Mouse (Mus musculus): Measurements from ENCODE around the gene Itih5. TPM values are rescaled to one million over a fixed set of nuclear protein-coding genes. Genes with fewer than 3 reads are reported as not detected.
A peak's percentile ranks its signal among the peaks of the same experiment; 100 is the strongest.

Itih5 gene
- 2.0 and 2.7 TPM in 2 replicates for polyA plus RNA-seq (2012; rRNA removed)

DNA sequence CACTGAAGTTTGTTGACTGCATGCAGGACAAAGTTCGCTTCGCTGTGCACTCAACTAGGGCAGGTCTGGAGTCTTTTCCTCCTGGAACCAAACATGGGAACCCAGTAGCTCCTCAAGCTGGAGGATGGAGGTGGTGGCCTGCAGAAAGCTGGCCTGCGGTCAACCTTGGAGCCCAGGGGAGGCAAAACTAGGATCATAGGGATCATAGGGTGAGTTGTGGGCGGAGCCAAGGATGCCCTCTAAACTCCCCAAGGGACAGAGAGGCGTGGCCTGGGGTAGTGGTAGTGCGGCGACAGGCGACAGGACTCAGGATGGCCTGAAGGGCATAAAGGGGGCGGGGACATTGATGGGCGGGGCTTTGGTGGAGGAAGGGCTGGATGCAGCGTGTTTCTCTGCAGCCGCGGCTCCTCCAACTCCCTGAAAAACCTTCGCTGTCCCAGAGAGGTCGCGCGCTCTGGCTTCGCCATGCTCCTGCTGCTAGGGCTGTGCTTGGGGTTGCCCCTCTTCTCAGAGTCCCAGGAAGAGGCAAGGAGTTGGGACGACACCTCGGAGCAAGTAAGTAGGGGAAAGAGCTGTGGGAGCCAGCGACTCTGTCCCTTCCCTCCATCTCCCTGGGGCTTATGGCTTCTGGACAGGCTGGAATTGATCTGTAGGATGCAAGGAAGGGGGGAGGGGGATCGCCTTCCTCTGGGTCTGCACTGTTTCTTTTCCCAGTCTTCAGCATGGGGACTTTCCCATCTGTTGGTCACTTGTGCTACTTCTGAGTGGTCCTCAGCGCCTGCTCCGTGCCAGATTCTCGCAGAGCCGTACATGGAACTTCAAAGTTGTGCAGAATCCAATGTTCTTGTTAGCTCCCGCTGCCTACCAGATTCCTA is at the start of gene Itih5:
Itih5 (plus strand) TSS at position 371 of the 875 bp plus-strand sequence.
- Histone ChIP-seq H3K27ac (ENCODE audit: control insufficient read depth, insufficient read depth, low read depth, low read length) (no peak within 1 kb of the TSS), H3K4me3 (ENCODE audit: control insufficient read depth, low read depth, low read length) (peak within 1 kb of the TSS; percentile 84), H3K27me3 (ENCODE audit: control insufficient read depth, insufficient read depth, low read length) (no peaks in the 10 kb centered on the region), H3K36me3 (ENCODE audit: control insufficient read depth, insufficient read depth, low read length) (no peaks in the 10 kb centered on the region), H3K4me1 (ENCODE audit: control insufficient read depth, insufficient read depth, low read length) (peaks cover 12% of the 10 kb centered on the region)
- no peak for TF ChIP-seq CTCF (IDR thresholded peaks at IDR 0.05; ENCODE audit: control insufficient read depth, insufficient read depth, insufficient replicate concordance, low read depth, low read length)
- TF ChIP-seq POLR2A (IDR thresholded peaks at IDR 0.05; ENCODE audit: control insufficient read depth, low read depth, low read length): no peak

DNA sequence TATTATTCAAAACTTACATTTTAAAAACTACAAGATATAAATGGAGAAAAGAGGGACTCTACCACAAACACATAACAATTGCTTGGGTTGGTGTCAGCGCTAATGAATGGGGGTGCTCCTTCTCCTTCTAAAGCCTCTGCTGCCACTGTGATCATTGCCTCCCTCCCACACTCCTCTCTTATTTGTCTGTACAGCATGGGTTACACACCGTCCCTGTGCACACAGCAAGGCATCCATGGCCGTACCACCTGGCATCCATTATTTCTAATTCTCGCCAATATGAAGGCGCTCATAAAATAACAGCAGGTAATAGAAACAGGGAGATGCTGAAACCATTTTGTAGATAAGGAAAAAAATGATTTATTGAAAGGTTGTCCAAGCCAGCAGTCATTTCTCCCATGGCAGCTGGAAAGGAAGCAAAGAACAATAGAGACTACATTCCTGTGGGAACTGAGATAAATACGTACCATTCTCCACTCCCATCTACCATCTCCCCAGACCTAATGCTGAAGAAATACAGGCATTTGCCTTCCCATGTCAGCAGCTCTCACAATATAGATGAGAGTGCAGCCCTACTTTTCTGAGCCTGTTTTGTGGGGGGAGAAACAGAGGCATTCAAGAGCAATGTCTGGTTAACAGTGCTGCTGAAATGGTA is 44.7 kb upstream of the Itih5 start:
- H3K4me1 ChIP-seq (ENCODE audit: control insufficient read depth, insufficient read depth, low read length): no peaks in the 10 kb centered on the region; the same call in 1 of the 2 replicates
- no peak for TF ChIP-seq CTCF (IDR thresholded peaks at IDR 0.05; ENCODE audit: control insufficient read depth, insufficient read depth, insufficient replicate concordance, low read depth, low read length)
- no peak for TF ChIP-seq POLR2A (IDR thresholded peaks at IDR 0.05; ENCODE audit: control insufficient read depth, low read depth, low read length)
- H3K4me3 ChIP-seq (ENCODE audit: control insufficient read depth, low read depth, low read length): no peak overlapping the region
- H3K27ac ChIP-seq (ENCODE audit: control insufficient read depth, insufficient read depth, low read depth, low read length): no peak overlapping the region
- H3K36me3 ChIP-seq (ENCODE audit: control insufficient read depth, insufficient read depth, low read length): no peaks in the 10 kb centered on the region
- no peaks in the 10 kb centered on the region for H3K27me3 ChIP-seq (ENCODE audit: control insufficient read depth, insufficient read depth, low read length)

DNA sequence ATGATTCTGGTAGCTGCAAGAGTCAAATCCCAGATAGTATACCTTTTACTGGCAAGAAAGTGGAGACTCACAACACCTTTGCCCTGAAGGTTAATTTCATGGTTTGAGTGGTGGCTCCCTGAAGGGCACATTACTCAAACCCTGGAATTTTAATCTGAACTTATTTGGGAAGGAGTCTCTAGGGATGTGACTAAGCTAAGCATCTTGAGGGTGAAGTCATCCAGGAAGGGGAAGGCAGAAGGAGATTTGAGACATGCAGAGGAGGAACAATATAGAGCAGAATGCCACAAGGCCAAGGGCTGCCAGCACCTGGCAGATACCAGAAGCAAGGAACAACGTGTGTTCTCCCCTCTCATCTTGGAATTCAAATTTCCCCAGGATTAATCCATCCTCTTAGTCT is 34.6 kb upstream of the Itih5 start:
- TF ChIP-seq CTCF (IDR thresholded peaks at IDR 0.05; ENCODE audit: control insufficient read depth, insufficient read depth, insufficient replicate concordance, low read depth, low read length) (no peak), POLR2A (IDR thresholded peaks at IDR 0.05; ENCODE audit: control insufficient read depth, low read depth, low read length) (no peak)
- Histone ChIP-seq H3K36me3 (ENCODE audit: control insufficient read depth, insufficient read depth, low read length) (no peaks in the 10 kb centered on the region), H3K4me3 (ENCODE audit: control insufficient read depth, low read depth, low read length) (no peak overlapping the region), H3K27me3 (ENCODE audit: control insufficient read depth, insufficient read depth, low read length) (no peaks in the 10 kb centered on the region), H3K27ac (ENCODE audit: control insufficient read depth, insufficient read depth, low read depth, low read length) (no peak overlapping the region), H3K4me1 (ENCODE audit: control insufficient read depth, insufficient read depth, low read length) (no peaks in the 10 kb centered on the region)

DNA sequence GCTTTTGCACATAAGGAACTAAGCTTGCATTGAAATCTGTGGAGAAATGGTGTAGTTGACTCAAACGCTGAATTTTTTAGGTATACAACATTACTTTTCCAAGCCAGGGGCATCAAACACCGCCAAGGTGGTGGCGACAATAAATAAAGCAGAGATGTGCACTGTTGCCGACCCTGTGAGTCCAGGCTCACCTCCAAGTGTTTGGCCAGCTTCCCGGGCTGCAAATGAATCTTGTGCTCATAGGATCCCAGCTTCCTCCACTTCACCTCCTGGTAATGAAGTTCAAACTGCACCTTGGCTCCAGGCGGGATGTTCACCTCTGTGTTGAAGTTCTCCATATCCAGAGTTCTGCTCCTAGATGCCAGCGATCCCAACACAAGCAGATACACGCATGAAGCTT is 34.1 kb upstream of the Itih5 start:
- Histone ChIP-seq H3K36me3 (ENCODE audit: control insufficient read depth, insufficient read depth, low read length) (no peaks in the 10 kb centered on the region), H3K27ac (ENCODE audit: control insufficient read depth, insufficient read depth, low read depth, low read length) (no peak overlapping the region), H3K27me3 (ENCODE audit: control insufficient read depth, insufficient read depth, low read length) (no peaks in the 10 kb centered on the region), H3K4me1 (ENCODE audit: control insufficient read depth, insufficient read depth, low read length) (no peaks in the 10 kb centered on the region), H3K4me3 (ENCODE audit: control insufficient read depth, low read depth, low read length) (no peak overlapping the region)
- TF ChIP-seq CTCF (IDR thresholded peaks at IDR 0.05; ENCODE audit: control insufficient read depth, insufficient read depth, insufficient replicate concordance, low read depth, low read length): no peak
- no peak for TF ChIP-seq POLR2A (IDR thresholded peaks at IDR 0.05; ENCODE audit: control insufficient read depth, low read depth, low read length)

DNA sequence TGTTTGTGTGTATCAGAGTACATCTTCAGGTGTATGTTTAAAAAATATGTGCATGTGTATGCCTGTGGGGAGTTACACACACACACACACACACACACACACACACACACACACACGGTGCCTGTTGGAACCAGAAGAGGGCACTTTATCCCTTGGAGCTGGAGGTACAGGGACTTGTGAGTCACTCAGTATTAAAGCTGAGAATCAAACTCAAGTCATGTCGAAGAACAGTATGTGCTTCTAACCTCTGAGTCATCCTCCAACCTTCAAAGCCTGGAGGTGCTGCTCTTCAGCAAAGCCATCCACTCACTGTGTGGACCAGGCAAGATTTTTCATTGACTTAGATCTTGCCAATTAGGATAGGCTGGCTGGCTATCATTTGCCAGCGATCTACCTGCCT is 31.5 kb upstream of the Itih5 start:
- no peaks in the 10 kb centered on the region for H3K36me3 ChIP-seq (ENCODE audit: control insufficient read depth, insufficient read depth, low read length)
- H3K27me3 ChIP-seq (ENCODE audit: control insufficient read depth, insufficient read depth, low read length): no peaks in the 10 kb centered on the region
- no peak for TF ChIP-seq CTCF (IDR thresholded peaks at IDR 0.05; ENCODE audit: control insufficient read depth, insufficient read depth, insufficient replicate concordance, low read depth, low read length)
- no peak for TF ChIP-seq POLR2A (IDR thresholded peaks at IDR 0.05; ENCODE audit: control insufficient read depth, low read depth, low read length)
- H3K4me1 ChIP-seq (ENCODE audit: control insufficient read depth, insufficient read depth, low read length): no peaks in the 10 kb centered on the region
- no peak overlapping the region for H3K27ac ChIP-seq (ENCODE audit: control insufficient read depth, insufficient read depth, low read depth, low read length)
- H3K4me3 ChIP-seq (ENCODE audit: control insufficient read depth, low read depth, low read length): no peak overlapping the region

DNA sequence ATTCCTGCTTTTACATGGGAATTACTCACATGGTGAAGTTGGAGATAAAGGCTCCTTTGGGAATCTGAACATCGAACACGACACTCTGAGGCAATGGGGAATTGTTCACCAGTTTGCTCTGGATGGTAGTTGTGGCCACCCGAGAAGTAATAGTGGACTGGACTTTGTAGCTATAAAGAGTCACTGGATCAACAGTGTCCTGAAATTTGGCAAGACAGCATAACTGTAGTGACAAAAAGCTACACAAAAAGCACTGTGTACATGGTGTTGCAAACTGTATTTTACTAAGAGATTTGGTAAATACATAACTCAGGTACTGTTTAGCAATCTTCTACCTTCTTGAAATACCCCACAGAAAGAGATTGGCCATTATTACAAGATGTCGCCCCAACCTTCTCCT is 27.2 kb upstream of the Itih5 start:
- Histone ChIP-seq H3K4me1 (ENCODE audit: control insufficient read depth, insufficient read depth, low read length) (no peaks in the 10 kb centered on the region), H3K36me3 (ENCODE audit: control insufficient read depth, insufficient read depth, low read length) (no peaks in the 10 kb centered on the region), H3K27me3 (ENCODE audit: control insufficient read depth, insufficient read depth, low read length) (no peaks in the 10 kb centered on the region), H3K27ac (ENCODE audit: control insufficient read depth, insufficient read depth, low read depth, low read length) (no peak overlapping the region), H3K4me3 (ENCODE audit: control insufficient read depth, low read depth, low read length) (no peak overlapping the region)
- TF ChIP-seq CTCF (IDR thresholded peaks at IDR 0.05; ENCODE audit: control insufficient read depth, insufficient read depth, insufficient replicate concordance, low read depth, low read length): no peak
- no peak for TF ChIP-seq POLR2A (IDR thresholded peaks at IDR 0.05; ENCODE audit: control insufficient read depth, low read depth, low read length)

DNA sequence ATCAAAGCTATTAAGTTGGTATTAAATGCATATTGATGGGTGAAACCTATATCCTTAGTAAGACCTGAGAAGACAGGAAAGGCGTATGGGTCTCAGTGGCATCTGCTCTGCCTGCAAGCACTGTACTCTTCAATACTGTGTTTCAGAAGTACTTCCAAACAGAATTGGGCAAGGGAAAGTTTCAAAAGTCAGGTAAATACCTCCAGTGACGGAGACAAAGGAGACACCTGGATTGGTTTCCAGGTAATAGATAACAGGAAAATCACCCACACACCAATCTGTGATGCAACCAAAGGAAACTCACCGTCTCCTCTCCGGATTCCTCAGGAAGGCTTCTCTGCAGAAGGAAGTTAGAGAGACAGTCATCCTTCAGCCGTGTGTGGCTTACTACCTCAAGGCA is 25.9 kb upstream of the Itih5 start:
- no peak overlapping the region for H3K27ac ChIP-seq (ENCODE audit: control insufficient read depth, insufficient read depth, low read depth, low read length)
- no peaks in the 10 kb centered on the region for H3K36me3 ChIP-seq (ENCODE audit: control insufficient read depth, insufficient read depth, low read length)
- no peaks in the 10 kb centered on the region for H3K27me3 ChIP-seq (ENCODE audit: control insufficient read depth, insufficient read depth, low read length)
- TF ChIP-seq CTCF (IDR thresholded peaks at IDR 0.05; ENCODE audit: control insufficient read depth, insufficient read depth, insufficient replicate concordance, low read depth, low read length) (no peak), POLR2A (IDR thresholded peaks at IDR 0.05; ENCODE audit: control insufficient read depth, low read depth, low read length) (no peak)
- H3K4me3 ChIP-seq (ENCODE audit: control insufficient read depth, low read depth, low read length): no peak overlapping the region
- no peaks in the 10 kb centered on the region for H3K4me1 ChIP-seq (ENCODE audit: control insufficient read depth, insufficient read depth, low read length)

Data from testis, adult 2 months (tissue).